Mouse (Mus musculus): ENCODE data around the gene Hpgd.
A peak's percentile ranks its signal among the peaks of the same experiment; 100 is the strongest.
"Not testable (repeated sequence)": the region's sequence is repeated elsewhere in the genome, so short reads cannot be mapped to it uniquely, and the experiment has no call there.

Hpgd gene

GRCm38 (mm10) chr8:56294373-56294877 lies at the start of gene Hpgd:
Hpgd (plus strand) TSS chr8:56294585.
- peak; percentile 26 to 29 for DNase-seq (ENCODE audit: low spot score in 2 of 2)

GRCm38 (mm10) chr8:56251728-56252127 lies 42.7 kb upstream of the Hpgd start:
- DNase-seq (ENCODE audit: low spot score in 2 of 2): not testable (repeated sequence)

- no peak for DNase-seq (ENCODE audit: low spot score in 2 of 2)
Observed at GRCm38 (mm10) chr8:56252314-56252713, 42.1 kb upstream of the Hpgd start.

- no peak for DNase-seq (ENCODE audit: low spot score in 2 of 2)
Observed at GRCm38 (mm10) chr8:56261190-56261589, 33.2 kb upstream of the Hpgd start.

- no peak for DNase-seq (ENCODE audit: low spot score in 2 of 2)
Observed at GRCm38 (mm10) chr8:56269687-56270663, 24.4 kb upstream of the Hpgd start.

GRCm38 (mm10) chr8:56272934-56273333 lies 21.5 kb upstream of the Hpgd start:
- DNase-seq (ENCODE audit: low spot score in 2 of 2): no peak

- DNase-seq (ENCODE audit: low spot score in 2 of 2): no peak
Observed at GRCm38 (mm10) chr8:56275316-56275715, 19.1 kb upstream of the Hpgd start.

- no peak for DNase-seq (ENCODE audit: low spot score in 2 of 2)
Observed at GRCm38 (mm10) chr8:56277810-56278528, 16.4 kb upstream of the Hpgd start.

GRCm38 (mm10) chr8:56278545-56279063 lies 15.8 kb upstream of the Hpgd start:
- no peak for DNase-seq (ENCODE audit: low spot score in 2 of 2)

GRCm38 (mm10) chr8:56283936-56284335 lies 10.4 kb upstream of the Hpgd start:
- DNase-seq (ENCODE audit: low spot score in 2 of 2): no peak

- DNase-seq (ENCODE audit: low spot score in 2 of 2): no peak
Observed at GRCm38 (mm10) chr8:56284957-56285356, 9.4 kb upstream of the Hpgd start.

- no peak for DNase-seq (ENCODE audit: low spot score in 2 of 2)
Observed at GRCm38 (mm10) chr8:56286717-56287116, 7.7 kb upstream of the Hpgd start.

GRCm38 (mm10) chr8:56287370-56288072 lies 6.9 kb upstream of the Hpgd start:
- no peak for DNase-seq (ENCODE audit: low spot score in 2 of 2)

- DNase-seq (ENCODE audit: low spot score in 2 of 2): no peak
Observed at GRCm38 (mm10) chr8:56292318-56292717, 2.1 kb upstream of the Hpgd start.

GRCm38 (mm10) chr8:56293480-56293879 lies 905 bp upstream of the Hpgd start:
- no peak for DNase-seq (ENCODE audit: low spot score in 2 of 2)

- DNase-seq (ENCODE audit: low spot score in 2 of 2): no peak
Observed at GRCm38 (mm10) chr8:56294886-56295555, 636 bp downstream of the Hpgd start.

GRCm38 (mm10) chr8:56299421-56299820 lies 5.0 kb downstream of the Hpgd start:
- no peak for DNase-seq (ENCODE audit: low spot score in 2 of 2)

GRCm38 (mm10) chr8:56301303-56301702 lies 6.9 kb downstream of the Hpgd start:
- DNase-seq (ENCODE audit: low spot score in 2 of 2): not testable (repeated sequence)

- DNase-seq (ENCODE audit: low spot score in 2 of 2): no peak
Observed at GRCm38 (mm10) chr8:56304595-56304994, 10.2 kb downstream of the Hpgd start.

- no peak for DNase-seq (ENCODE audit: low spot score in 2 of 2)
Observed at GRCm38 (mm10) chr8:56313622-56314021, 19.2 kb downstream of the Hpgd start.

- no peak for DNase-seq (ENCODE audit: low spot score in 2 of 2)
Observed at GRCm38 (mm10) chr8:56315189-56315588, 20.8 kb downstream of the Hpgd start.
